Mouse (Mus musculus) liver, postnatal 0 days (tissue): ENCODE measurements around the gene Inha.

ENCODE experiments used
- CTCF ChIP-seq: sonication (generic); IDR thresholded peaks from 2 replicates; pipeline ENCODE4 v1.5.1; 2016; ENCODE audit warnings: antibody characterized with exemption, low read depth
- EP300 ChIP-seq: IDR thresholded peaks from 2 replicates; pipeline ENCODE4 v1.6.1; 2016; ENCODE audit warnings: antibody characterized with exemption, low read depth, mild to moderate bottlenecking

DNA sequence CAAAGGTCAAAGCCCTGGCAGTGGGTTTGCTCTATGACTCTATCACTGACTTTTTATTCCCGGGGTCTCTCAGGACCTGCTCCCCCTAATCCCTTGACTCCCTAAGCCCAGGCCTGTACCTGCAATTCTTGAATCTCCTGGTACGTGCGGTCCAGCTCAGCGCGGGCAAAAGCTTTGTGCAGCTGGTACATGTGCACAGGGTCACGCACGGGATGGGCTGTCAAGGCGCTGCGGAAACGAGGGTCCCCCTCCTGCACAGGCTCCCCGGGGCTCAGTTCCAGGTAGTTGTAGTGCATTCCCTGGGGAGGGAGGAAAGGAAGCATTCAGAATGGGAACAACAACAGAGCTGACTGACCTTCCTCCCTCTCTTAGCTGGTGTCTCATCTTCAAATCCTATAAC, 30.4 kb upstream of the Inha start:
- TF ChIP-seq EP300 (no peak), CTCF (no peak)
